Mouse (Mus musculus) adrenal gland (tissue): ENCODE measurements around the gene A930033H14Rik.

Source experiments
- intact Hi-C: fragments of 180-260 bp; cut with DNase I; formaldehyde crosslinking; loops from one replicate; pipeline ENCODE4 v1.15.1; 2025

Gene A930033H14Rik

DNA sequence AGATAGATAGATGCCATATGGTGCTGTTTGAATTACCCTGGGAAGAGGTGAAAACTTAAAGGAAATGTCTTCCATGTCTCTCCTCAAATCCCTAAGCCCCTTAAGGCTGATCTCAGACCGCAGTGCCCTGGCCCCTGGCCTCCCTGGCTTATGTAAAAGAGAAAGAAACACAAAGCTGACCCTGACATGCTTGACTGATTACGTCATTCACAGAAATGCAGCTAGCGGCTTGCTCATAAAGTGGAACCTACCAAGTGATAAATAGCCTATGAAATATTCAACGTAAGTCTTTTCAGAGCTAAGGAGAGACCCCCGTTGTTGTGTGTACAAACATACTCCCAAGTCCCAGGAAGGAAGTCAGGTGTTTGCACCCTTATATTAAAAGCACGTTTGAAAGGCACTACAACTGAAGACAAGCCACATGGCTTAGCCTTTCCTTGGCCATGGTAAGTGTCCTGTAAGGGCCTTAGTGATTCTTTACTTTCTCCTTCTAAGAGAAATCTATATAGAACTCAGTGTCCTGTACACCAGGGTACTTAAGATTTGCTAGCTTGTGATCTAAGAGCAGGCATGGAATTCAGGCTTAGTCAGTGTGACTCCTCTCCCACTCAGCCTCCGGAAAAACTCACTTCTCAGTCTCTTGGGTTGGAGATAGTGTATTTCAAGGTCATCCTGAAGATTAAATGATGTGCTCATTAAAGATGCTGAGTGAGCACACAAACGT, 8.1 kb downstream of the A930033H14Rik start:
- intact Hi-C loops = no loop called here

- intact Hi-C loops = no loop called here
Observed at GRCm38 (mm10) chr10:69193721-69194120, 19.2 kb downstream of the A930033H14Rik start.

DNA sequence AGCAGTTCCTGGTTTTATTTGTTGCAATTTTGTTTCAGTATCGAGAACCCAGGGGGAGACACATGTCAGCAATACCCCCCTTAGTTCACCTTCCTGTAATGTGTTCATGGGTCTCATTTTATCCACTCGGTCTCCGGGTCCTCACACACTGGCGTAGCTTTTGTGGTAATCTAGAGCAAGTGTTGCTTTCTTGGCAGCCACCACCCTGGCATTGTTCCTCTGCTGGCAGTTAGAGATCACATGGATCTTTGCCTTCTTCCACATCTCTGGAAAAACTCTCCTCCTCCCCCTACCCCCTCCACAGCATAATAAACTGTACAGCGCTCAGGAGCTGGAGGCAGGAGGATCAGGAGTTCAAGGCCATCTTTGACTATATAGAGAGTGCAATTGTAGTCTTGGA, 20.6 kb downstream of the A930033H14Rik start:
- intact Hi-C loops = loop anchor here (1.0 kb wide), 1 partner anchor 114 kb away; no protein-coding TSS in a partner anchor

DNA sequence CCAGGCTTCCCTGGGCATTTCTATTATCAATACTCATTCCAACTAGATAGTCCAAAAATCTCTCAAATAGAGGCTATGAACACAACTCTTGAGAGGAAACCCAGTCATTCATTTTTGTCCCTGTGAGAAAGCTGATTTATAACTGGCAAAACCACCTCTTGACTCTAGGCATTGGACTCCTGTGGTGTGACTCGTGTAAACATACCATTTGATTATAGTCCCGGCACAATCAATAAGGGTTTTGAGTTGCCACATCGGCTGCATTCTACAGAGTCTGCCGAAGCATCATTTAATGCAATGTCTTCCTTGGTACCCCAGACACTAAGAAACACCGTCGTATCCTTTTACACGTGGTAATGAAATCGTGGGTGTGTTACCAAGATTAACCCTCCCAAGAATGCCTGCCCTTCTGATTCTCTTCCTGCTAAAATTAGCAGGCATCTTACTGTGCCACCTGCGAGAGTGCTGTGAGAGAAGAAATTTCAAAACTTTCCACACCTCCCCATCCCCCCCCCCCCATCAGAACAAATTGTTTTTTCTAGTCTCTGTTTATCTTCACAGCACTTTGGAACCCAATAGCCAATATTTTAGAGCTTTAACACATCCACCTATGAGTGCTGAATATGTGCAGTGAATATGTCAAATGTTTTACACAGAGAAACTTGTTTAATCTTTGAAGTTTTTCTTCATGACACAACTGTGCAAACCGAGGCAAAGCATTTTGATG, 22.3 kb downstream of the A930033H14Rik start:
- intact Hi-C loops = no loop called here

DNA sequence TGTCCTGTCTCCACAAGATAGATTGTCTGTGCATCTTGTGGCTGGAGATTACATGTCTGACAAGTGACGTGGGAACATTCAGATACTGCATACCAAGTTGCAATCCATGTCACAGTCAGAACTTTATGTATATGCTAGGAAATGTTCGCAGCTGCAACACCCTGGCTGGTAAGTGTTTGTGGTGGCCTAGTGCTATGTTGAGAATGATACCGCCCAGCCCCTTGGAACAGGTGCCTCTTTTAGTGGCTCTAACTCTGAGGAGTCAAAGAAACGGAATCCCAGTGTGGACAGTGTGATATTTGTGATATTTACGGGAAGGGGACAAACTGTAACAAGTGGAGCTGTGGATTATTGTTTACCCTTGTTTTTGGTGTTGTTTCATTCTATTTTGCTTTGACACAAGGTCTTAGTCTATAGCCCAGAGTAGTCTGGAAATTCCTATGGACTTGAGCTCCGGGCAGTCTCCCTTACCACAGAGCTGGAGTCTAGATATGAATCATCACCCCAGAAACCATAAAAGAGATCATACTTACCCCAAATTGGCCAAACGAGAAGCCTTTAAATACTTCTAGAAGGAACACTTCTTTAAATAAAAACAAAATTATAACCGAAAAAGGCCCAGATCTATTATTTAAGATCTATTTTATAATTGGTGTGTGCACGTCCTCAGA, 25.0 kb downstream of the A930033H14Rik start:
- intact Hi-C loops = no loop called here

- intact Hi-C loops = loop anchor here (1.0 kb wide), 1 partner anchor 121 kb away; no protein-coding TSS in a partner anchor
Observed at GRCm38 (mm10) chr10:69185894-69186893, 26.7 kb downstream of the A930033H14Rik start.

DNA sequence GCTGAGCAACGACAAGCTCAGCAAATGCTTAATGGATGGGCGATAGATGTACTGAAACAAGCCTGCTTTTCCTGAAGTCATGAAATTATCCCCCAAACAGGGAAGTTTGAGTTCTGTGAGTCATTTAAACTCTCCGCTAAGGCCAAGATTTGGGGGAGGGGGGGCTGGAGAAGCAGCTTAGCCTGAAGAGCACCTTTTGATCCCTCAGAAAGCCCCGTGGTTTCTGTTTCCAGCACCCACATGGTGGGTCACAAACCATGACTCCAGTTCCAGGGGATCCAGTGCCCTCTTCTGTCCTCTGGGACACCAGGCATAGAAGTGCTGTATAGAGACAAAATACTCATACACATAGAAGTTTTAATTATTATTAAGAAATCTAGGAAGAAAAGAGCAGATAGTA, 27.5 kb downstream of the A930033H14Rik start:
- intact Hi-C loops = no loop called here

- intact Hi-C loops = no loop called here
Observed at GRCm38 (mm10) chr10:69184903-69185302, 28.0 kb downstream of the A930033H14Rik start.

GRCm38 (mm10) chr10:69180997-69181396, 31.9 kb downstream of the A930033H14Rik start:
- intact Hi-C loops = no loop called here

DNA sequence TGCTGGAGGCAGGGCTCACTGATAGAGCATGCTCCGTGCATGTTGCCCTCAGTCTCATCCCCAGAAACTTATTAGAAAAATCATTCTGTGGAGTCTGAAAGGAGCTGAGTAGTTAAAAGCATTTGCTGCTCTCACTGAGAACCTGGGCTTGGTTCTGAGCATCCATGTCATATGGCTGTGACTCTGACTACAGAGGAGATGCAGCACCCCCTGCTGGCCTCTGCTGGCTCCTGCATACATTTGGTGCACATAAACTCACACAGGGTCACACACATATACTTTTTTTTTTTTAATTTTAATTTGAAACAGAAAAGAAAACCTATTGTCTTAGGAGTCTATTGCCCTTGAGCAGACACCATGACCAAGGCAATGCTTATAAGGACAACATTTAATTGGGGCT, 33.6 kb downstream of the A930033H14Rik start:
- intact Hi-C loops = no loop called here

DNA sequence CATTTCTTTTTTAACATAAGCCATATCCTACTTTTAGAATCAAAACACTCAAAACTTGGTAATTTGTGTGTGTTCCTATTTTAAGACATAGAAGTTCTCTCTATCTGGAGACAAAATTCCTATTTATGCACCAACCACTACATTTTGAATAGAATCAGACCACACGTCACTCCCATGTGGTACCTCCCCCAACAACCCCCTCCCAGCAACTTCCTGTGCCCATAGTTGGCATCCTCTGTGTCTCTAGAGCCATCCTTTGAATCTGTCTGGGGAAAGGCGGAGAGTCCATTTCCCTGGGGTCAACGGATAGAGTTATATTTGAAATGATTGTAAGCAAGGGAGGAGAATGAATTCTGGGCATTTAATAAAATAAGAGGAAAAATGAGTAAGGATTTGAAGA, 36.8 kb downstream of the A930033H14Rik start:
- intact Hi-C loops = no loop called here

- intact Hi-C loops = no loop called here
Observed at GRCm38 (mm10) chr10:69172412-69172811, 40.5 kb downstream of the A930033H14Rik start.

DNA sequence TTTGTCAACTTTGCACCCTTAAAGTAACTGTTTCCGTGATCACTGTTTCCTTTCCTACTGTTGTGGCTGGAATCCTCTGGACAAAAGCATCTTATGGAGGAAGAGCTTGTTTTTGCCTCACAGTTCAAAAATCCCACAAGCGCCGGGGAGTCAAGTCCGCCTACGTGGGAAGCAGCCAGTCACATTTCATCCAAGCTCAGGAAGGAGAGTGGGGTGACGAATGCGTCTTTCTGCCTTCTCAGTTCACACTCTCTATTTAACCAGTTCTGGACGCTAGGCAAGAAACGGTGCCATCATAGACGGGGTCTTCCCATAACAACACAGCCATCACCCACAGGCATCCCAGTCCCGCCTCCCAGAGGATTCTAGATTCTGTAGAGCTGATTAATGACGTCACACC, 46.4 kb downstream of the A930033H14Rik start:
- intact Hi-C loops = loop anchor here (10.0 kb wide), 1 partner anchor 262 kb away; no protein-coding TSS in a partner anchor

- intact Hi-C loops = loop anchor here (10.0 kb wide), 1 partner anchor 261 kb away; no protein-coding TSS in a partner anchor
Observed at GRCm38 (mm10) chr10:69165847-69166246, 47.1 kb downstream of the A930033H14Rik start.

- intact Hi-C loops = loop anchor here (10.0 kb wide), 1 partner anchor 260 kb away; no protein-coding TSS in a partner anchor
Observed at GRCm38 (mm10) chr10:69165125-69165524, 47.8 kb downstream of the A930033H14Rik start.

DNA sequence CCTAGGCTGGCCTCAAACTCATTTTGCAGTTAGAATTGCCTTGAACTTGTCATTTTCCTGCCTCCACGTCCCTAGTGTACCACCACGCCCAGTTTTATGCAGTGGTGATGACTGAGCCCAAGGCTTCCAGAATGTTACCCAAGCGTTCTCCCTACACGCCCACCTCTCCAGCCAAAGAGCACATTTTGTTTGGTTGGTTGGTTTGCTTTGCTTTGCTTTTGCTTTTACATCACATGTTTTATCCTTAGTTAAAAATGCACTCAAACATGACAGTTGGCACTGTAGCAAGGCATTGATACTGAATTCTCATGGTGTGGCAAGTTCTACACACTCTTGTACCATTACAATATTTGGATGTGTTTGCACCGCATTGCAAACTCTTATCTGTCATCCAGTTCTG, 49.7 kb downstream of the A930033H14Rik start:
- intact Hi-C loops = loop anchor here (10.0 kb wide), 1 partner anchor 258 kb away; no protein-coding TSS in a partner anchor

DNA sequence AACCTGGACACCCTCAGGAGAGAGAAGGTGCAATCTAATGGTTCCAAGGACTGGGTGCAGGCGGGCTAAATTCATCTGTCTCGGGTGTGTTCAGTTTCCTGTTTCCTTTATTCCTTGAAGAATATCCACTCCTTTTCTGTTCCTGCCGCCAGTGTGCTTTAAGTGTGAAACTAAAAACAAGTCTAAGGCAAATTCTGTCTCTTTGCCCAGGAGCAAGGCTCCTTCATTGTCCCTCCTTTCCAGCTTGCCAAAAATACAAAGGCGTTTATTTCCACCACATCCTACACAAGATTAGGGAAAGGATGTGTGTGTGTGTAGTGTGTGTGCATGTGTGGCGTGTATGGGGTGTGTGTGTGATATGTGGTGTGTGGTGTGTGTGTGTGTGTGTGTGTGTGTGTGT, 50.3 kb downstream of the A930033H14Rik start:
- intact Hi-C loops = loop anchor here (10.0 kb wide), 1 partner anchor 258 kb away; no protein-coding TSS in a partner anchor

- intact Hi-C loops = loop anchor here (10.0 kb wide), 1 partner anchor 257 kb away; no protein-coding TSS in a partner anchor
Observed at GRCm38 (mm10) chr10:69161503-69161902, 51.4 kb downstream of the A930033H14Rik start.

GRCm38 (mm10) chr10:69160877-69161276, 52.0 kb downstream of the A930033H14Rik start:
- intact Hi-C loops = loop anchor here (10.0 kb wide), 1 partner anchor 256 kb away; no protein-coding TSS in a partner anchor
